Mouse (Mus musculus) erythroblast, embryonic 14.5 days (primary cell): Measurements from ENCODE around the gene Pla1a.

Experiments
- GATA1 ChIP-seq: IDR thresholded peaks from 2 replicates; pipeline ENCODE4 v1.6.1; 2012; ENCODE audit warnings: low read length, inconsistent platforms, mixed read lengths
- TAL1 ChIP-seq: IDR thresholded peaks from 3 replicates; pipeline ENCODE4 v1.6.1; 2012; ENCODE audit warnings: low read length, inconsistent platforms, mixed read lengths

DNA sequence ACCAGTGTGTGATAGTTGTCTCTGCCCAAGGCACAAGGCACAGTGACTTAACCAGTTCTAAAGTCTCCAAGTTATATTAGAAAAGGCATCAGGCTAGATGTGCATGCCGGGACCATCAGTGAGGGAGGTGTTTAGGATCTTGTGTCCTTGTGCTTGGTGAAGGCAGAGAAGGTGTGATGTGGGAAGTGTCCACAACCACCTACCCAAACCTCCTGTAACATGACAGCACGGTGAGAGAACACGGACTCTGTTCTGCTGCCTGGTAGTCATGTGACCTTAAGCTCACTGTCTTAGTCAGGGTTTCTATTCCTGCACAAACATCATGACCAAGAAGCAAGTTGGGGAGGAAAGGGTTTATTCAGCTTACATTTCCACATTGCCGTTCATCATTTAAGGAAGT, 66.7 kb downstream of the Pla1a start:
- no peak for TF ChIP-seq GATA1
- no peak for TF ChIP-seq TAL1
